Mouse (Mus musculus): ENCODE results near the gene Rxrg.

The Rxrg gene

DNA sequence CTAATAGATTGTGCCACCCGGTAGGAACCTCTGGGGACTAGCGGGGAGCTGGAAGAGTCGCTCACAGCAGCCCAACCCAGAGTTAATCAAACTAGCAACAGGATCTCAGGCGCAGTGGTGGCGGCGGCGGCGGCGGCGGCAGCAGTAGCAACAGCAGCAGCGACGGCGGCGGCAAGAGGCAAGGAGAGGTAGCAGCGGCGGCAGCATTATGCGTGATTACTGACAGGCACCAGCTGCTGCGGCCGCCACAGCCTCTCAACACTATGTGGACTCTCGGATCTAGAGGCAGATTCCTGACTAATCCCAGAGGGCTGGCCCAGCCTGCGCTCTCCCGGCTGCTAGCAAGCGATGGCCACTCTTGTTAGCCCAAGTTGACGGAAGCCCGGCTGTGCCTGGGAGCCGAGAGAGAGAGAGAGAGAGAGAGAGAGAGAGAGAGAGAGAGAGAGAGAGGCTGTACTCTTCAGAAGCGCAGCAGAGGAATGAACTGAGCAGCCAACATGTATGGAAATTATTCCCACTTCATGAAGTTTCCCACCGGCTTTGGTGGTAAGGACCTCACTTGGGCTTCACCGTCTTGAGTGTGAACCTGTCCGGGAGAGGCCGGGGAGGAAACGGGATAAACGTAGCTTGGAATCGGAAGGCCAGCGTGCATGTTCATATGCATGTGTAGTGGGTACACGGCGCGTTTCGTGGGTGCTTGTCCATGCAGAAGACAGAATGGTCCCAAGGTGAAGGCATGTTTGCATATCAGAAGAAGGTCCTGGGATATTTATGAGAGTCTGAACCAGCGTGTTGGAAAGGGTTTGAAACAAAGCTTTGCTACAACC, at the start of gene Rxrg:
Rxrg (plus strand) TSS at position 130 of the 827 bp plus-strand sequence.
- peak; percentile 70 for DNase-seq

DNA sequence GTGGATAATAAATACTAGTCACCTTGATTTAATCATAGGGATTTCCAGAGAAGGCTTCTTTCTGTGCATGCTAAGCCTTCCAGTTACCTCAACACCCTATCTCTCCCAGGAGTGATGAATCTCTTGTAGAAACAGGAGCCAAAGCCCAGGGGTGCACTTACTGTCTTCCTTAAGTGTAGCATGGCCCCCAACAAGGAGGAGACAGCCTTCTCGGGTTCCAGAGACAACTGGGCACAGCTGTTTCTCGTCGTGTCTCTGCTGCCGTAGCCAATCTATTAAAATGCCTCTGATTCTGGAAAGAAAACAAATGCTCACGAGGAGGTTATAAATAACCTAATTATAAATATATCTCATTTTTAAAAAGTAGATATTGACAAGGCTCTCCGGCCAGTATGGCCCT, 48.9 kb upstream of the Rxrg start:
- DNase-seq, result no peak

DNA sequence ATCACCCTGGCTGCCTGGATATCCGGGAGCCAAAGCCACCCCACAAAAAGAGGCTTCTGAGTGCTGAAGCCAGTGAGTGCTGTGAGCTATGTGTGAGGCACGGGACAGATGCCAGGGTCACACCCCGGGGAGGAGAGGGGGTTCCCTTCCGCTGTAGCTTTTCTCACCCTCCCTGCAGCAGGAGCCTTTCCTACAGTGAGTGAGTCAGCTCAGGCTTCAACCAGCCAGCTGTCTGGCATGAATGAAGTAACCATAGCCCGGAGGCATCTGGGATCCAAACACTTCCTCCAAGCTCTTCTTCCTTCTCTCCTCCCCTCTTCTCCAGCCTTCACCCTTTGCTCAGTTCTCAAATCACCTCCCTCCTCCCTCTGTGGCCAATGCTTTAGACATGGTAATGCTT, 46.6 kb upstream of the Rxrg start:
- peak; percentile 9 for DNase-seq

DNA sequence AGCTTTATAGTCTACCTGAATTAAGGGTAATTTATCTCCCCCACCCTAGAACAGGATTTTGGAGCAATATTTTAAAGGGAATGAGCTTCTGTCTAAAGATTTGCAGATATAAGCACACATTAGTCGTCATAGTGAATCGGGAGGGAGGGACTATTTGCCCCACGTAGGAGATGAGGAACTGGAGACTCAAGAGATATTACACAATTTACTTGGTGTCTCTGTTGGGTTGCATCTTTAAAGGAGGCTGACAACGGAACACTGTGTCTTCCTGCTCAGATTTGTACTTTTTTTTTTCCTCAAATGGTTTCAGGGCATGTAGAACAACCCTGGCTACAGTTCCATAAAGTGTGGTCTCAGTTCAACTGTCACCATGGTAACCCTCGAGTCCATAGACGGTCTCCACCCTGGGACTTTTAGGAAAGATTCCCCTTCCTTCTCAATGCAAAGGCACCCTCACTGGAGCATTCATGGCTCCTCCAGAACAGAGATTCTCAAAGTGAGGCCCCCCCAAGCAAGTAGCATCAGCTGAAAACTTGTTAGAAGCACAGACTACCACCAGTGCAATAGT, 44.1 kb upstream of the Rxrg start:
- DNase-seq, result no peak

GRCm38 (mm10) chr1:167566571-167566970, 31.6 kb upstream of the Rxrg start:
- DNase-seq, result no peak

DNA sequence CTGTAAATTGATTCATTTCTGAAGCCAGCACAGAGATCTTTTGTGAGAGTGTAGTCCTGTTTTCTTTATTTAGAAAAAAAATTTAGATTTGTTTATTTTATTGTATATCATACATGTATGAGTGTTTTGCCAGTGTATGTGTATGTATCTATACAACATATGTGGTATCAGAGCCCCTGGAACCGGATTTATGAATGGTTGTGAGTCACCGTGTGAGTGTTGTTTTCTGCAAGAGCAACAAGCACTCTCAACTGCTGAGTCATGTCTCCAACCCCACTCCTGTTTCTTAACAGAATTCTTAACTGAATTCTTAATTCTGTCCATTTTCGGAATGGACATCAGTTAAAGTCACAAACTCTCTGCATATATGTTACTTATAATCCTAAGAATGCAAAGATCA, 19.1 kb upstream of the Rxrg start:
- no peak for DNase-seq

GRCm38 (mm10) chr1:167583195-167583594, 15.0 kb upstream of the Rxrg start:
- no peak for DNase-seq

DNA sequence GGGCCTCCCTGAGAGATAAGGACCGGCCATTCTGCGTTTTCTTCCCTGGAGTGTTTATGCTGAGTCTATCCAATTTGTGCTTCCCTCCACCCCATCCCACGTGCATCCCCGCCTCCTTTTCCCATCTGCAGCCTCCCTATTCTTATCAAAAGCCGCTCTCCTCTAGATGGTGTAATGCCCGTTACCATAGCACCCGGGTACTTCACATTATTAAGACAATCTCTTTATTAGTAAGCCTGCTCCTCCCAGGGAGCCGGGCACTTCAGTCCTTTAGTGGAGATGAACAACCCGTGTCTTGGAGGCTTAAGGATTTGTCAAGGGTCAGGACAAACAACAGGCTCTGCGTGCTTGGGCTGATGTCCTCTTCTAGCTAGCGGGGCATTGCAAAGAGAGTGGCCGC, 14.3 kb upstream of the Rxrg start:
- DNase-seq, result no peak

- DNase-seq, result no peak
Observed at GRCm38 (mm10) chr1:167588747-167589558, 9.2 kb upstream of the Rxrg start.

DNA sequence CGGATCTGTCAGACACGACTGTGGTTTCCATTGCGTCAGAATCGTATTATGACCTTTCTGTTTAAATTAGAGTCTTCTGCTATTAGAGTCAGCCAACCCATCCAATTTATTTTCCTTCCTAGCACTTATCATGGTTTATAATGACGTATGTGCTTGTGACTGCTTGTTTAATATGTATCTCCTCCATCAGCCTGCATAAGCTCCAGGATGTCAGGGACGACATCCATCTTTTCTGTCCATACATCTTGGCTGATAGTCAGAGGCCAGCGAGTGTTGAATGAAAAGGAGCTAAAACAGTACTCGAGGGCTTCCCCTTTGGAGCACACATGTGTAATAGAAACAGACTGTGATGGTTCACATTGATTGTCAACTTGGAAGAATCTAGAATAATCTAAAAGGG, 6.0 kb upstream of the Rxrg start:
- DNase-seq, result no peak

DNA sequence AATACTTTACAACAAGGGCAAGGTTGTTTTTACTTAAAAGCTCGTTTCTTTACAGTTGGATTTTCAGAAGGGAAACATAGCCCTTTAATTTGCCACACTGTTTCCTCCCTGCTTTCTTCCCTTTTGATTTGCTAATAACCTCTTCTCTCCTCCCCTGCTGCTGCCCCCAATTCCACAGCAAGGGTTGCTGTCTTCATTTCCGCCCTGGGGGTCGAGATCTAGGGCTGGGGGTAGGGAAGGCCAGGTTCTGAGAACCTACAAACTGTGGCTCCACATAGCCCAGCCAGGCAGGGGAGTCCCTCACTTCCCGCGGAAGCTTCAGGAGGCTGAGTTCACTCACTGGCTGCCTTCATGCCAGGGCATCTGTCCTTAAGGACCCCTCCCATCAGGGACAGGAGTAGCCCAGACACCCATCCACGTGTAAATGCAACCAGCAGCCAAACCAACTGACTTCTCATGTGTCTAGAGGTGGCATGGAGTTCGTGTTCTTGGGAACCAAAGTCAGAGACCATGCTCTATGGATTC, 1.1 kb downstream of the Rxrg start:
- DNase-seq, result no peak

DNA sequence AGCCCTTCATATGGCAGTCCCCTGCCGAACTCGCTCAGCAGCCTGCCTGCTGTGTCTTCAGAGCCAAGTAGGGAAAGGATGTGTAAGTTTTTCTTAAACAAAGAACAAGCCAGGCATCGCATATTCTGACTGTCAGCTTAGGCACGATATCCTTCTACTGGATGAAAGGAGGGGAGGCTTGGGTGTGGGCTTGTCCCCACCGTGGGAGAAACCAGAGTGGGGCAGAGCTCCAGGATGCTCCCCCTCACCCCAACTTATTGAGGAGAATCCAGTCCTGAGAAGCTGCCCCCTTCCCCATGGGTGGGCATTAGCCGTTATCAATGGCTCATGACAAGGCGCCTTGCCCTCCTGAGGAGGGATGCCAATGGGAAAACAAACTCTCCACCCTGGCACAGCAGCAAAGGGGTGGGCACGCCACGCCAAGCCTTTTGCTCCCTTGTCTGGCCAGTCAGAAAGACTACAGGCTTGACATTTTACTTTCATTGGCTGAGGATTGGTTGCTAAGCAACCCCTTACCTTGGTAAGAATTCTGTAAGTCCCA, 10.1 kb downstream of the Rxrg start:
- DNase-seq, result peak; percentile 58

- no peak for DNase-seq
Observed at GRCm38 (mm10) chr1:167617131-167617530, 18.9 kb downstream of the Rxrg start.

- DNase-seq, result no peak
Observed at GRCm38 (mm10) chr1:167617995-167618489, 19.9 kb downstream of the Rxrg start.

- DNase-seq, result no peak
Observed at GRCm38 (mm10) chr1:167620206-167620795, 22.1 kb downstream of the Rxrg start.

- no peak for DNase-seq
Observed at GRCm38 (mm10) chr1:167625098-167625497, 26.9 kb downstream of the Rxrg start.

GRCm38 (mm10) chr1:167631765-167632164, 33.6 kb downstream of the Rxrg start:
- no peak for DNase-seq

- DNase-seq, result no peak
Observed at GRCm38 (mm10) chr1:167635702-167636101, 37.5 kb downstream of the Rxrg start.

GRCm38 (mm10) chr1:167636948-167637347, 38.8 kb downstream of the Rxrg start:
- DNase-seq, result peak; percentile 40

GRCm38 (mm10) chr1:167638053-167638452, 39.9 kb downstream of the Rxrg start:
- peak; percentile 61 for DNase-seq

- DNase-seq, result peak; percentile 29
Observed at GRCm38 (mm10) chr1:167638901-167639300, 40.7 kb downstream of the Rxrg start.

DNA sequence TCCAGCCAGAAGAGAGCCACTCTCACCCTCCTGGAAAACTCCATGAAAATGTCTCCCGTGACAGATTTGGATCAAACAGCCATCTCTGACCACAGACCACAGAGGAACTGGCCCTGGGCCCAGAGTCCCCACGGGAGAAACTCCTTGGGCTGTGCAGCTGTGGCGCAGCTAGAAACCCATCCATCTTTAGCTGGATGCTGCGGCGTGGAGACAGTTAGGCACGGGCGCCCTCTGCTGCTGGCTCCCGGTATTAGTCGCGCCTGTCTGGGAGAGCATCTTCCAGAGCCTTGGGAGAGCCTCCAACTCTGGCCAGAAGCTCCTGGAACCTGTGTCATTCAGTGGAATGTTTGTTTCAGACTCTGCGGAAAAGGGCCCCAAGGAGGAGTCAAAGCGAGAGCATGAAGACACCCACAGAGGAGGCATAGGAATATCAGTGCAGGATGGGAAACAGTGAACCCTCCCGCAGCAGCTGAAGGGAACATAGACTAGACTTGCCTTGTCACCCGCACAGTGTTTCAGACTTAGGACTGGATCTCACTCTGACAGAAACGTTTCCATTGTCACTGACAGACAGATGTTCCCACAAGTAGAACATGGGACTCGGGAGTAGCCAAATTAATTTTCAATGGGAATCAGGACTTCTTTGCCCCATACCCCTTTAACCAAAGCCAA, 46.8 kb downstream of the Rxrg start:
- peak; percentile 97 for DNase-seq

Data from right cerebral cortex, postnatal 4 days (tissue).